Mouse (Mus musculus): ENCODE measurements around the gene Trpm2. TPM values are rescaled to one million over a fixed set of nuclear protein-coding genes. Genes with fewer than 3 reads are reported as not detected.
A peak's percentile ranks its signal among the peaks of the same experiment; 100 is the strongest.
"Not testable (repeated sequence)": the region's sequence is repeated elsewhere in the genome, so short reads cannot be mapped to it uniquely, and the experiment has no call there.

Trpm2 gene
- total RNA-seq (2021), result under 1 TPM in 1 of 2 experiments, not detected in 1; 0.33 TPM
- long read RNA-seq, experiment 1, result 0 reads
- long read RNA-seq, experiment 2, result 0 reads

DNA sequence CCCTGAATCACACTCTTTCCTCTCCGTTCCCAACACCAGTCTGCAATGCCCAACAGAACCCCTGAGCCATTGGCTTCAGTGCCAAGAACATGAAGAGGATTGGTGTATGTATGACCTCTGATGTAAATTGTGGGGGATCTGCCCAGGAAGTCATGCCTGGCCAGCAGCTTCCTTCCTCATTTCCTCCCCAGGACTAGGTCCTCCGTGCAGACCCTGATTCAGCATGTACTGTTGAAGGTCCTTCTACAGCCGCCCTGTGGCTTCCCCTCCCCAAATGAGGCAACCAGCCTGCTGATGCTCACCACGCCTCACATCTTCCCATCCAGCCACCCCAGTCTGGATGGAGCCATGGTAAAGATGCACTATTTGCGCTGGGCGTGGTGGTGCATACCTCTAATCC lies at the start of gene Trpm2:
Trpm2 (minus strand) TSS at position 83 of the 400 bp plus-strand sequence.
- Histone ChIP-seq H3K27ac (no peak within 1 kb of the TSS), H3K4me3 (peak within 1 kb of the TSS; percentile 45)
- no peak for TF ChIP-seq CTCF (IDR thresholded peaks at IDR 0.05)
- no peak for DNase-seq
- intact Hi-C loops (cut with DNase I), result loop anchor here (2.0 kb wide), 1 partner anchor 68 kb away; the partner anchor contains the start of gene Lrrc3

DNA sequence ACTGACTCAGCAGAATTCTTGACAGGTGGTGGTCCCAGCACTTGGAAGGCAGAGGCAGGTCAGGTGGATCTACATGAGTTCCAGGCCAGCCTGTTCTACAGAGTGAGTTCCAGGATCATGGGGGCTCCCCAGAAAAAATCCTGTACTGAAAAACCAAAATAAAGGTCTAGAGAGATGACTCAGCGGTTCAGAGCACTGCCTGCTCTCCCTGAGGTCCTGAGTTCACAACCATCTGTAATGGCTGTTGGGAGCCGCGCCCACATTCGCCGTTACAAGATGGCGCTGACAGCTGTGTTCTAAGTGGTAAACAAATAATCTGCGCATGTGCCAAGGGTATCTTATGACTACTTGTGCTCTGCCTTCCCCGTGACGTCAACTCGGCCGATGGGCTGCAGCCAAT lies 49.6 kb upstream of the Trpm2 start:
- H3K4me3 ChIP-seq; intact Hi-C loops (cut with DNase I); DNase-seq; H3K27ac ChIP-seq: not testable (repeated sequence)

DNA sequence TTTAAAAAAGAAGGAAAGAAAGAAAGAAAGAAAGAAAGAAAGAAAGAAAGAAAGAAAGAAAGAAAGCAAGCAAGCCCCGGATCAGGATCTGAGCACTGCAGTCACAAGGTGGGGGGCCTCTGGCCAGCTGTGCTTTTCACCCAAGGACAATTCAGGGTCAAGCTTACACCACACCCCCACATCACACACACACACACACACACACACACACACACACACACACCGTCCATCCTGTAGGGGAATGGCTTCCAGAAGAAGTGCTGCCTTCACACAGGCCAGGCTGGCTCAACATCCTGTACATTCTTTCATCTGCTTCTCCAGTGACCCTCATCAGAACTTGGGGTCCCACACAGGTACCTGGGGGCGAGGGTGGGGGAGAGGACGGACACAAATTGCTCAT lies 48.9 kb upstream of the Trpm2 start:
- DNase-seq, result no peak
- H3K27ac ChIP-seq, result no peak overlapping the region
- intact Hi-C loops (cut with DNase I), result no loop called here
- peak overlapping the region; percentile 66; the same call in 1 of the 2 replicates for H3K4me3 ChIP-seq
- TF ChIP-seq CTCF (IDR thresholded peaks at IDR 0.05), result no peak

DNA sequence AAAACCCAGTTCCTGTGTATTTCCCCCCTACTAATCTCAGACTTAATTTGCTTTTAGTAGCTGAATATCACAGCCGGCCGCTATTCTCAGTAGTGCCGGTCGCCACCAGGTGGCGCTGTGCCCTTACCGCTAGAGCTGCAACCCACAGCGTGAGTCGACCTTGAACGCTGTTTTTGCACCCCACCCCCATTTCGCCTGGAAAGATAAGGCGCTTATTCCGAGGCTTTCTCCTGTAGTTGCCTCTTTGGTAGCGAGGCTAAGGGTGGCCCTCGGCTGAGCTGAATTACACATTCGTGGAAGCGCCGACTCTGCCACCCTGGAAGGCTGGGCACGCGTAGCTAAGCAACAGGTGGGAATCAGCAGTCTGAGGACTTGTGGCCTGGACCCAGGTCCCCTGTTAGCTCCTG lies 48.4 kb upstream of the Trpm2 start:
- peak; percentile 99; the same call in 1 of the 2 replicates for TF ChIP-seq CTCF (IDR thresholded peaks at IDR 0.05)
- intact Hi-C loops (cut with DNase I), result no loop called here
- peak overlapping the region; percentile 66 for H3K4me3 ChIP-seq
- peak overlapping the region; percentile 68 for H3K27ac ChIP-seq
- DNase-seq, result peak; percentile 83

DNA sequence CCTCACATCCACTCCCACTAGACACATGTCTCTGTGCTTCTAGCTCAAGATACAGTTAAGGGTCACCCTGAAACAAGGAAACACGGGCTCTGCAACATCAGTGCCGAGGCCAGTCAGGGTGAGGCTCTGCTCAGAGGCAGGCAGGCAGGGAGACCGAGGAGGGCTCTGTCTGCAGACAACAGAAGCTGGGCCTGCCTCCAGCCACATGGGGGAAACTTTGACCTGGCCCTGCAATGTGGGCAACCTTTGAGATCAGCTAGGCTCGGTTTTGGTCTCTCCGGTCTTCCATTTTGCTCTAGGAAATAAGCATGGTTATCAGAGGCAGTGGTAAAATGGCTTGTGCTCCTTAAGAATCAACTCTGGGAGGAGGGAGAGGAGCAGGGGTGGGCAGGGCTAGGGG lies 46.0 kb upstream of the Trpm2 start:
- Histone ChIP-seq H3K27ac (no peak overlapping the region), H3K4me3 (no peak overlapping the region)
- no peak for TF ChIP-seq CTCF (IDR thresholded peaks at IDR 0.05)
- intact Hi-C loops (cut with DNase I), result no loop called here
- DNase-seq, result no peak

DNA sequence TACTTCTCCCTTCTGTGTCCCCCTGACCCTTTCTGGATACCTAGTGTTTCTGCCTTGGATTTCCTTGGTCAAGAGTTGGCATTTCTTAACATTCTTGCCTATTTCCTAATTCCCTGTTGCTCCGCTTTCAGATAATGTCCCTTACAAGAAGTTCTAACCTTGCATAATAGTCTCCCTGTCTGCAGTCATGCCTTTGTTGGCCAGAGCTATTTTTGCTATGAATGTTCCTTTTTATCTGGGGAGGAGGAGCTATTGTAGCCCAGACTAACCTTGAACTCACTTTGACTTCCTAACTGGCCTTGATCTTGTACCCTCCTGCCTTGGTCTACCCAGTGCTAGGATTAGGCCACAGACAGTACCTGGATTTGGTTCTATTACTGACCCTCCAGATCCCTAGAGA lies 45.1 kb upstream of the Trpm2 start:
- intact Hi-C loops (cut with DNase I), result no loop called here

DNA sequence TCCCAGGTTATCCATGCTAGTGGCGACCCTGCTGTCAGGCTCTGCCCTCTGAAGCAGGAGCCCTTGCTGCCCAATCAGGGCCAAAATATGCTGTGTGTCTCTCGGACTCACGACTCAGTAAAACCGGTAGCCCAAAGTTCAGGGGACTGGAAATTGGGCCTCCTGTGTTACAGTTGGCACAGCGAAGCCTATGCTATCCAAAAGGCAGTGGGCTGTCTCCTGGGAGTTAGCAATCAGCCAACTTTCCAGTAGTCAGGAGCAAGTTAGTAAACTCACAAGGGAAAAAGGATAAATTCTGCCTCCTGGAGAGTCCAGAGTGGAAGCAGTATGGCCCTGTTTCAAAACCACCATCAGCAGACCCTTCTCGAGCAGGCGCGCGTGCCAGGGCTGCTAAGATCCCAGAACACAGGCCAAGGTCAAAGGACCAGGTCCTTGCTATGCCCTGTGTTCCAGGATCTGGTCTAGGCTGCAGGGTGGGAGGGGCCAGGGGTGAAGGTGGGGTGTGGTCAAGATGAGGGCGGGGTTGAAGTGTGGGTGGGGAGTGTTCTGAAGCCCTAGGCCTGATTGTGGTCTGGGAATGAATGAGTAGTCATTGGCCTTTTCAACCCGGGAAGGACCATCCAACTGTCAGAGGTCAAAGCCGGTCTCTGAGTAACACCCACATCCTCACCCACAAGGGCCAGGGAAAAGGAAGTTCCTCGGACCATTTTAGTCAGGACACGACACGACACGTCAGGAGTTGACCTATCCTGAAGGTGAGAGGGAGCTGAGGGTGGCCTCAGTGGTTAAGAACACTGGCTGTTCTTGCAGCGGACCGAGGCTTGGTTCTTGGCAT lies 42.5 kb upstream of the Trpm2 start:
- Histone ChIP-seq H3K4me3 (no peak overlapping the region), H3K27ac (no peak overlapping the region)
- no peak for TF ChIP-seq CTCF (IDR thresholded peaks at IDR 0.05)
- intact Hi-C loops (cut with DNase I), result no loop called here
- no peak for DNase-seq

More for the DNA sequence above, 45.1 kb upstream of the Trpm2 start:
- H3K4me3 ChIP-seq, result no peak overlapping the region
- H3K27ac ChIP-seq, result no peak overlapping the region
- no peak for TF ChIP-seq CTCF (IDR thresholded peaks at IDR 0.05)
- DNase-seq, result no peak

DNA sequence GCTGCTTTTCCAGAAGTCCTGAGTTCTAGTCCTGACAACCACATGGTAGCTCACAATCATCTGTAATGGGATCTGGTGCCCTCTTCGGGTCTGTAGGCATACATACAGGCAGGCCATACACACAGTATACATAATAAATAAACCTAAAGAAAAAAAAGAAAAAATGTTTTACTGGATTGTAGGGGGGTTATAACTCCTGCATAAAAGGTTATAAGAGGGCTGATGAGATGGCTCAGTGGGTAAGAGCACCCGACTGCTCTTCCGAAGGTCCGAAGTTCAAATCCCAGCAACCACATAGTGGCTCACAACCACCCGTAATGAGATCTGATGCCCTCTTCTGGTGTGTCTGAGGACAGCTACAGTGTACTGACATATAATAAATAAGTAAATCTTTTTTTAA lies 40.8 kb upstream of the Trpm2 start:
- H3K4me3 ChIP-seq; DNase-seq; H3K27ac ChIP-seq; intact Hi-C loops (cut with DNase I): not testable (repeated sequence)

DNA sequence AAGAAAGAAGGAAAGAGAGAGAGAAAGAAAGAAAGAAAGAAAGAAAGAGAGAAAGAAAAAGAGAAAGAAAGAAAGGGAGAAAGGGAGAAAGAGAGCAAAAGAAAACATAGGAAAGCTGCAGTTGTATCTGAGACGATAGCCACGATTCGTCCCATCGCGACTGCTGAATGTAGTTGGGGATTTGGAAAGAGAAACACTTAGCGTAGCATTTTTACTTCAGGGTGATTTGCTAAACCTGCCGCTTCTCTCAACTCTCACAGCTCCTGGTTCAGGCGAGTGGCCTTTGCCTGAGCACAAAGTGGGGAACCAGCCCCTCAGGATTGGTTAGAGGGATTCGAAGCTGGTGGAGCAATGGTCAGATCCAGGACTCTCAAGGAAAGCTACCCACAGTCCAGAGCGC lies 40.0 kb upstream of the Trpm2 start:
- H3K4me3 ChIP-seq, result peak overlapping the region; percentile 93
- intact Hi-C loops (cut with DNase I), result no loop called here
- no peak overlapping the region for H3K27ac ChIP-seq
- DNase-seq, result no peak
- no peak for TF ChIP-seq CTCF (IDR thresholded peaks at IDR 0.05)

DNA sequence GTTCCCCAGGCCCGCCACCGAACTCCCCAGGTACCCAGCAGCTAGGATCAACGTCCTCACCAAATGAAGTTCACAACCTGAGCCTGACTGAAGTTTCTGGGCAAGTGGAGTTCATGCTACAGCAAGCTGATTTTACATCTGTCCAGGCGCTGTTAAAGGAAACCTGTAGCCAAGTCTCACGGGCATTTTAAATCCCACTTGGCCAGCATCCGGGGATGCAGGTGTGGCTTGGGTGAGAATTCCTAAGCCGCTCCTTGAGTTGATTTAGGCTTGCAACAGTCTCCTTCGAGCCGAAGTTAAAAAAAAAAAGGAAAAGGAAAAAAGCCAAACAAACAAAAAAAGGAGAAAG lies 39.6 kb upstream of the Trpm2 start, which contains the start of gene Pfkl:
Pfkl (minus strand) TSS at position 139 of the 349 bp plus-strand sequence.
- intact Hi-C loops (cut with DNase I), result loop anchor here (2.0 kb wide), 1 partner anchor 25 kb away; no protein-coding TSS in a partner anchor
- DNase-seq, result no peak
- Histone ChIP-seq H3K27ac (peak within 1 kb of the TSS; percentile 98), H3K4me3 (peak within 1 kb of the TSS; percentile 93)
- TF ChIP-seq CTCF (IDR thresholded peaks at IDR 0.05), result no peak

DNA sequence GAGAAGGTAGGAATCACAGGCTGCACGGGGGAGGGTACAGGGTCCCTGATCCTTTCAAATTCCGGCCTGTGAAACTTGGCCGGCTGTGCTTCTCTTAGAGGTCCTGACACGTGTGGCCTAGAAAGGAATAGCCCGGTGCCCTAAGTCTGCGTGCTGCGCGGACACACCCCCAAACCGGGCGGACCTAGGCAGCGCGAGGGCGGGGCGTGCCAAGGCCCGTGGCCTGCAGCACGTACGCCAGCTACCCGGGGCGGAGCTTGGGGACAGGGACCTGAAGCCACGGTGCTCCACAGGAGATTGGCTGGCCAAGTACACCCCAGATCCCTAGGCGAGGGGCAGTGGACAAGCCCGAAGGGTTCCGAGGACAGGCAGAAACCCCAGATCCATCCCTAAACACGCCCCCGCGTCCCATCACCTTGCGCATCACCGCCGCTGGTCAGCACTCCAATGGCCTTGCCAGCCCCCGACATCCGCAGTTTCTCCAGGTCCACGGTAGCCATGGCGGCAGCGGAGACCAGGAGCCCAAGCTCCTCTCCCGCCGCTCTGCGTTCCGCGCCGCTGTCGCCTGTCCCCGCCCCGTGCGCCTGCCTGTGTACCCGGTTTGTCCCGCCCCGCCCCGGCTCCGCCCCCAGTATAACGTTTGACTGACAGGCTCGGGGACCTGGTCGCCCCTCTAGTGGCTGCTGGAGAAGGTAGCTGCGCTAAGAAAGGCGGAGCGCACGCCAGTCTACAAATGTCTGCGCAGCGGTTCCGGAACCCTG lies 39.0 kb upstream of the Trpm2 start:
- Histone ChIP-seq H3K4me3 (peak overlapping the region; percentile 93), H3K27ac (peak overlapping the region; percentile 98)
- peak; percentile 97 for DNase-seq
- intact Hi-C loops (cut with DNase I), result loop anchor here (2.0 kb wide), 1 partner anchor 25 kb away; no protein-coding TSS in a partner anchor
- peak; percentile 76 for TF ChIP-seq CTCF (IDR thresholded peaks at IDR 0.05)

DNA sequence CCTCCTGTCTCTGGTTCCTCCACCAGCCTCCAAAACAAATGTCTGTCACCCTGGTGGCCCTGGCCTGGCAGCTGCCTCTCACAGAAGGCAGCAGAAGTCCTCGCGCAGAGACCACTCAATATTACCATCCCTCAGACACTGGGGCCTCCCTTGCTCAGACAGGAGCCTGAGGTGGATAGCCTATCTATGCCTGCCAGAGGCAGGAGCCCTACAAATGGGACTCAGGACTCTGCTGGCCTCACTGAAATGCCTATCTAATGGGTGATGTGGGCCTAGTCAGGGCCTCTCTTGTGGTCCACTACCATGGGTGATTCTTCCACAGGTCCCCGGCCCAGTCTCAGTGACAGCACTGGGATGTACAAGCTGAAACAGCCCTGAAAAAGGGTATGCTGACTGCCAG lies 37.8 kb upstream of the Trpm2 start:
- TF ChIP-seq CTCF (IDR thresholded peaks at IDR 0.05), result no peak
- no peak overlapping the region for H3K27ac ChIP-seq
- DNase-seq, result no peak
- intact Hi-C loops (cut with DNase I), result loop anchor here (2.0 kb wide), 1 partner anchor 23 kb away; no protein-coding TSS in a partner anchor
- H3K4me3 ChIP-seq, result no peak overlapping the region

DNA sequence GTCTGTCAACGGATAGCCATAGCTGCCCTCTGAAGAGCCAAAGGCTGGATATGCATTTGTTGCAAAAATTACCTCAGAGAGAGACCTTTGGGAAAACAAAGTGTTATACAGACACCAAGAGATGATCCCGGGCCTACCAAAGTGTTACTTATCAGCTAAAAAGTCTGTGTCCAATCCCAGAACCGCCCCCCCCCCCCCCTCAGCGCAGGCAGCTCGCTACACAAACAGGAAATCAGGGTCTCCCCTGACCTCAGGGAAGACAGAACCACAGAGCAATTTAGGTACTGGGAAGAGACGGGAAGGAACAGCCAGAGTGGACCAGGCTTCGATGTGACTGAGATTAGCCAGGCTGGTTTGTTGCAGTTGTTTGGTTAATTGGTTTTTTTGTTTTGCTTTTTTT lies 36.8 kb upstream of the Trpm2 start:
- DNase-seq, result no peak
- intact Hi-C loops (cut with DNase I), result no loop called here
- Histone ChIP-seq H3K27ac (no peak overlapping the region), H3K4me3 (no peak overlapping the region)
- no peak for TF ChIP-seq CTCF (IDR thresholded peaks at IDR 0.05)

Measured in gastrocnemius, adult 2 months (tissue).